Mouse (Mus musculus): Measurements from ENCODE around the gene Hacd2.

- 0 out of 2 replicates have a peak, but pooled peaks have one; percentile 39 for TF ChIP-seq POLR2A (IDR thresholded peaks at IDR 0.05; ENCODE audit: control insufficient read depth, low read depth, low read length)
- no peak for TF ChIP-seq CTCF (IDR thresholded peaks at IDR 0.05; ENCODE audit: control insufficient read depth, insufficient read depth, insufficient replicate concordance, low read depth, low read length)
Measured at GRCm38 (mm10) chr16:34997576-34997975, 24.7 kb upstream of the Hacd2 start.

Data from testis, adult 2 months (tissue).